In the genomic region with DNA sequence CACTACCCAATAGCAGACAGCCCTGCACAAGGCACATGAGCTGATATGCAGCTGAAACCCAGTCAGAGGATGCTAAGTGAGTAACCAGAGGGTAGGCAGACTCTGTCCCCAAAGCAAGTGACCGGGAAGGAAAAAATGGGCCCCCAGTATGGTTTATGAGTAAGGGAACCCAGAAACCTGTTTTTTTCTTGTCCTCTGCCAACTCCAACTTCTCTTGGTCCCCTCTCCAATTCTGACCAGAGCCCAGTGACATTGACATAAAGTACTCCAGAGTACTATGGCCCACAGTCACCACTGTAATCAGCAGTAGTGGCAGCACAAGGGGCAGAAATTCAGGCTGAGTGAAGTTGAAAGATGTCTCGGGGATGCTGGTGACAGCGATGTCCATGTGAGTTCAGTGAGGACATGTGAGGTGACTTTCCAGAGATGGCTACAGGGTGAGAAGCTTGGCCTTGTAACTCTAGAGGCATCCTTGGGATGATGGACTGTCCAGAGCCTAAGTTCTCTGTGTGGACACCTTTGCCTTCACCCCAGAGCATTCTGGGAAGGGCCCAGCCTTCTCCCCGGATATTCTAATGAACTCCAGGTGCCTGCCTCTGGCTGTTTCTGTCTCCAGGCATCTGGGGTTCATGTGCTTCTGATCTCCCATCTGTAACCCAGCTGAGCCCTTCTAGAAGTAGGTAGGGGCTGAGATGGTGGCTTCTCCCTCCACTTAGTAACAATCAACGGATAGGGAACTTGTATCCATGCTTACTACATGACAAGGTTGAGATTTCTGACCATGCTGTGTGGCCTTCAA, we compare ENCODE assay signal across 23 mouse cellular contexts. TPM values are rescaled to one million over a fixed set of nuclear protein-coding genes. Genes with fewer than 3 reads are reported as not detected.
A peak's percentile ranks its signal among the peaks of the same experiment; 100 is the strongest.
DNase-seq lines count a peak whose midpoint lies in the region; ATAC-seq and TF ChIP-seq lines count a peak whose summit lies in the region.
"Had no signal": no experiment of that assay in that cellular context is flagged by ENCODE, and none has a peak within 500 bp of the region (broad histone marks: within the 10 kb centered on the region; RNA-seq: fewer than 3 reads in every experiment).

No protein-coding gene starts in this region.

- no peak for DNase-seq in heart, adult 2 months
- DNase-seq in heart, adult 18-20 months = no peak
- no peak for DNase-seq in kidney, postnatal 25 days
- DNase-seq in 3T3-L1 (ENCODE audit: low read depth, low spot score) = peak; percentile 57
- DNase-seq: adrenal gland, postnatal 10 days; B cell, adult 2 months; cerebellum, adult 11-12 months; cerebellum, postnatal 25 days; forebrain, postnatal 0 days; kidney, adult 8-10 months; lung, adult 18-20 months; lung, postnatal 36 days; right cerebral cortex, postnatal 14 days; thymus, postnatal 36 days had no signal

- no peak for TF ChIP-seq CTCF in heart, adult 2 months (IDR thresholded peaks at IDR 0.05)

- no peaks in the 10 kb centered on the region for H3K27me3 ChIP-seq in heart, adult 2 months (ENCODE audit: control insufficient read depth, insufficient read depth, low read length)
- H3K27me3 ChIP-seq in kidney, embryonic 15.5 days = no peaks in the 10 kb centered on the region
- no peaks in the 10 kb centered on the region for H3K27me3 ChIP-seq in heart, embryonic 16.5 days (ENCODE audit: control insufficient read depth, insufficient read depth, low read length)

- peaks cover 11% of the 10 kb centered on the region for H3K4me1 ChIP-seq in heart, adult 2 months (ENCODE audit: control insufficient read depth, insufficient read depth, low read length)
- peaks cover 95% of the 10 kb centered on the region for H3K4me1 ChIP-seq in kidney, embryonic 15.5 days
- peaks cover 80% of the 10 kb centered on the region for H3K4me1 ChIP-seq in heart, embryonic 16.5 days (ENCODE audit: control insufficient read depth, insufficient read depth, low read length)

- H3K9ac ChIP-seq in heart, adult 2 months (ENCODE audit: low read depth, low read length) = peak overlapping the region; percentile 20; the same call in 1 of the 2 replicates
- no peak overlapping the region for H3K9ac ChIP-seq in kidney, embryonic 15.5 days
- peak overlapping the region; percentile 55; the same call in 1 of the 2 replicates for H3K9ac ChIP-seq in heart, embryonic 16.5 days (ENCODE audit: low read length)
- H3K9ac ChIP-seq: forebrain, postnatal 0 days; neural tube, embryonic 13.5 days had no signal

- intact Hi-C loops in heart, adult 2 months (cut with DNase I) = no loop called here

- H3K36me3 ChIP-seq in heart, adult 2 months (ENCODE audit: control insufficient read depth, insufficient read depth, low read length) = no peaks in the 10 kb centered on the region
- H3K36me3 ChIP-seq in kidney, embryonic 15.5 days = 0 out of 2 replicates have a peak, but pooled peaks cover 5% of the 10 kb centered on the region
- peaks cover 11% of the 10 kb centered on the region for H3K36me3 ChIP-seq in heart, embryonic 16.5 days (ENCODE audit: control insufficient read depth, insufficient read depth)
- H3K36me3 ChIP-seq: midbrain, embryonic 10.5 days; neural tube, embryonic 13.5 days had no signal

- no peak for TF ChIP-seq POLR2A in heart, adult 2 months (IDR thresholded peaks at IDR 0.05; ENCODE audit: insufficient read depth, low read depth, low read length)

- peak overlapping the region; percentile 70 for H3K27ac ChIP-seq in heart, adult 2 months
- peak overlapping the region; percentile 86 for H3K27ac ChIP-seq in kidney, embryonic 15.5 days
- peak overlapping the region; percentile 88 for H3K27ac ChIP-seq in heart, embryonic 16.5 days (ENCODE audit: low read length)
- H3K27ac ChIP-seq: neural tube, embryonic 13.5 days had no signal

- no peak for TF ChIP-seq EP300 in heart, adult 2 months (IDR thresholded peaks at IDR 0.05; ENCODE audit: insufficient read depth, low read depth, low read length)

- 67% methylated on average over 5 of the region's 5 CpGs for WGBS in heart, adult 2 months
- 82% methylated on average over 5 of the region's 5 CpGs for WGBS in kidney, embryonic 15.5 days
- WGBS in heart, embryonic 16.5 days = 65% methylated on average over 5 of the region's 5 CpGs

- ATAC-seq in kidney, embryonic 15.5 days (replicated peaks; ENCODE audit: low FRiP score) = no peak
- no peak for ATAC-seq in heart, embryonic 16.5 days (replicated peaks; ENCODE audit: extremely low read depth, insufficient read depth, low FRiP score)
- no peak for ATAC-seq in erythroid progenitor cell, adult 5-6 weeks (replicated peaks; ENCODE audit: low FRiP score, poor library complexity, severe bottlenecking)
- ATAC-seq: forebrain, postnatal 0 days had no signal

- no peak overlapping the region for H3K4me2 ChIP-seq in kidney, embryonic 15.5 days
- H3K4me2 ChIP-seq in heart, embryonic 16.5 days (ENCODE audit: low read depth, low read length) = no peak overlapping the region
- H3K4me2 ChIP-seq: neural tube, embryonic 13.5 days had no signal

- no peaks in the 10 kb centered on the region for H3K79me2 ChIP-seq in heart, adult 2 months (replicated peaks; ENCODE audit: control insufficient read depth, insufficient read depth, low read length)

- H3K4me3 ChIP-seq in heart, adult 2 months = no peak overlapping the region
- H3K4me3 ChIP-seq in kidney, embryonic 15.5 days (replicated peaks) = no peak overlapping the region
- no peak overlapping the region for H3K4me3 ChIP-seq in heart, embryonic 16.5 days (ENCODE audit: low read length)
- H3K4me3 ChIP-seq: midbrain, embryonic 10.5 days; neural tube, embryonic 13.5 days had no signal

- H3K9me3 ChIP-seq in kidney, embryonic 15.5 days (replicated peaks) = no peaks in the 10 kb centered on the region
- no peaks in the 10 kb centered on the region for H3K9me3 ChIP-seq in heart, embryonic 16.5 days (replicated peaks; ENCODE audit: control insufficient read depth, low read length)
- H3K9me3 ChIP-seq: midbrain, embryonic 10.5 days; neural tube, embryonic 13.5 days had no signal

RNA-seq across cellular contexts. Expression of a gene that starts 7.5 kb away (rescaled TPM):
- total RNA-seq in heart, adult 2 months (2021) = 10 to 100 TPM; 12.7 to 13.7 TPM
- polyA plus RNA-seq in heart, adult 2 months (2012; rRNA removed) = 15.7 and 17.1 TPM in 2 replicates
- 10 to 100 TPM in 1 of 2 experiments, 1 to 10 TPM in 1; 9.9 to 11.5 TPM for total RNA-seq in heart, adult 18-20 months (2021)
- 25.0 and 26.5 TPM in 2 replicates for polyA plus RNA-seq in kidney, embryonic 15.5 days (2015; fragmentation: Nextera tagmentation; extraction: Ambion mirVana)
- 29.3 and 38.6 TPM in 2 replicates for polyA plus RNA-seq in heart, embryonic 16.5 days (2015; fragmentation: Nextera tagmentation; extraction: Ambion mirVana)
- not detected in 2 replicates for total RNA-seq in erythroid progenitor cell, adult 5-6 weeks (2015; ENCODE audit: low replicate concordance)
- not detected in 2 replicates for total RNA-seq in erythroid progenitor cell, adult 5-6 weeks (2017; ENCODE audit: low replicate concordance)
- total RNA-seq: hematopoietic stem cell, adult 5-6 weeks; monocyte, adult 5-6 weeks had no signal

RNA-seq across cellular contexts. Expression of a gene that starts 7.8 kb away (rescaled TPM):
- total RNA-seq in heart, adult 2 months (2021) = not detected
- 1.5 and 1.6 TPM in 2 replicates for polyA plus RNA-seq in heart, adult 2 months (2012; rRNA removed)
- total RNA-seq in heart, adult 18-20 months (2021) = not detected
- polyA plus RNA-seq in kidney, embryonic 15.5 days (2015; fragmentation: Nextera tagmentation; extraction: Ambion mirVana) = 0.17 and 0.22 TPM in 2 replicates
- polyA plus RNA-seq in heart, embryonic 16.5 days (2015; fragmentation: Nextera tagmentation; extraction: Ambion mirVana) = 0.22 TPM in 2 replicates
- not detected in 2 replicates for total RNA-seq in erythroid progenitor cell, adult 5-6 weeks (2015; ENCODE audit: low replicate concordance)
- not detected in 2 replicates for total RNA-seq in erythroid progenitor cell, adult 5-6 weeks (2017; ENCODE audit: low replicate concordance)
- total RNA-seq: forebrain, postnatal 0 days; gastrocnemius, adult 18-20 months; hematopoietic stem cell, adult 5-6 weeks; liver, adult 2 months; monocyte, adult 5-6 weeks had no signal
- polyA plus RNA-seq: midbrain, embryonic 10.5 days; neural tube, embryonic 13.5 days had no signal

RNA-seq across cellular contexts. Expression of a gene that starts 55.9 kb away (rescaled TPM):
- 10 to 100 TPM in 1 of 2 experiments, 1 to 10 TPM in 1; 6.7 to 10.0 TPM for total RNA-seq in heart, adult 2 months (2021)
- polyA plus RNA-seq in heart, adult 2 months (2012; rRNA removed) = 7.8 and 8.8 TPM in 2 replicates
- 1 to 10 TPM; 7.0 to 8.2 TPM for total RNA-seq in heart, adult 18-20 months (2021)
- 9.2 and 10.5 TPM in 2 replicates for polyA plus RNA-seq in kidney, embryonic 15.5 days (2015; fragmentation: Nextera tagmentation; extraction: Ambion mirVana)
- polyA plus RNA-seq in heart, embryonic 16.5 days (2015; fragmentation: Nextera tagmentation; extraction: Ambion mirVana) = 7.5 and 8.2 TPM in 2 replicates
- total RNA-seq in erythroid progenitor cell, adult 5-6 weeks (2015; ENCODE audit: low replicate concordance) = 0.36 and 2.9 TPM in 2 replicates
- total RNA-seq in erythroid progenitor cell, adult 5-6 weeks (2017; ENCODE audit: low replicate concordance) = 0.61 and 0.90 TPM in 2 replicates

Comparison
In these comparisons a context has a peak if more than half of its experiments do, and no peak if none do; other contexts are left out.
1. RNA of a gene that starts 7.5 kb away (total RNA-seq): 12.7 to 13.7 TPM in heart, adult 2 months and 9.9 to 11.5 TPM in heart, adult 18-20 months; not detected in erythroid progenitor cell, adult 5-6 weeks; every median in the first group is over 10 times any median in the second.
2. Peak in every context shown above with its lines, with median percentiles within 50 percentile points of each other: H3K27ac ChIP-seq.